Mouse (Mus musculus) 3134 (cell line): ENCODE data around the gene Cela3b.
A peak's percentile ranks its signal among the peaks of the same experiment; 100 is the strongest.

Experiments
- DNase-seq: peaks from one replicate; pipeline ENCODE4 v3.0.0-alpha.2; 2011; ENCODE audit warnings: low spot score; ENCODE audit not compliant: insufficient read length; ENCODE audit errors: extremely low read depth

Cela3b gene

GRCm38 (mm10) chr4:137461981-137462690 lies 31.8 kb upstream of the Cela3b start:
- DNase-seq = no peak

GRCm38 (mm10) chr4:137461217-137461616 lies 30.9 kb upstream of the Cela3b start:
- DNase-seq = no peak

GRCm38 (mm10) chr4:137460676-137461075 lies 30.3 kb upstream of the Cela3b start:
- DNase-seq = no peak

GRCm38 (mm10) chr4:137458861-137459260 lies 28.5 kb upstream of the Cela3b start:
- DNase-seq = no peak

GRCm38 (mm10) chr4:137458310-137458709 lies 28.0 kb upstream of the Cela3b start:
- DNase-seq = no peak

- DNase-seq = no peak
These were observed 27.0 kb upstream of the Cela3b start for GRCm38 (mm10) chr4:137457292-137457691.

GRCm38 (mm10) chr4:137456581-137456980 lies 26.2 kb upstream of the Cela3b start:
- no peak for DNase-seq

GRCm38 (mm10) chr4:137454582-137454981 lies 24.2 kb upstream of the Cela3b start:
- DNase-seq = no peak

GRCm38 (mm10) chr4:137453234-137453767 lies 23.0 kb upstream of the Cela3b start, which contains the start of gene 1700013G24Rik:
Gene 1700013G24Rik, plus strand, starts transcription at chr4:137453284.
- no peak for DNase-seq

GRCm38 (mm10) chr4:137452190-137452589 lies 21.9 kb upstream of the Cela3b start:
- no peak for DNase-seq

GRCm38 (mm10) chr4:137449715-137450114 lies 19.4 kb upstream of the Cela3b start:
- peak; percentile 34 for DNase-seq

- DNase-seq = peak; percentile 53
These were observed 18.8 kb upstream of the Cela3b start for GRCm38 (mm10) chr4:137449132-137449531.

- no peak for DNase-seq
These were observed 18.3 kb upstream of the Cela3b start for GRCm38 (mm10) chr4:137448641-137449040.

- peak; percentile 88 for DNase-seq
These were observed 17.9 kb upstream of the Cela3b start for GRCm38 (mm10) chr4:137448197-137448596.

GRCm38 (mm10) chr4:137447363-137448196 lies 17.2 kb upstream of the Cela3b start:
- DNase-seq = peak; percentile 58

- DNase-seq = no peak
These were observed 15.5 kb upstream of the Cela3b start for GRCm38 (mm10) chr4:137445881-137446280.

GRCm38 (mm10) chr4:137443625-137444024 lies 13.3 kb upstream of the Cela3b start:
- DNase-seq = no peak

- no peak for DNase-seq
These were observed 11.0 kb upstream of the Cela3b start for GRCm38 (mm10) chr4:137441332-137441731.

- no peak for DNase-seq
These were observed 8.5 kb upstream of the Cela3b start for GRCm38 (mm10) chr4:137438842-137439241.

GRCm38 (mm10) chr4:137436979-137437669 lies 6.8 kb upstream of the Cela3b start:
- DNase-seq = no peak
